In genomic region chr4:14435419-14435818, GRCm38 (mm10) we compare ENCODE assay signal across 11 mouse cellular contexts.
DNase-seq lines count a peak whose midpoint lies in the region; ATAC-seq and TF ChIP-seq lines count a peak whose summit lies in the region.
"Had no signal": no experiment of that assay in that cellular context is flagged by ENCODE, and none has a peak within 500 bp of the region (broad histone marks: within the 10 kb centered on the region; RNA-seq: fewer than 3 reads in every experiment).

No protein-coding gene starts in this region.

- whole genome bisulfite sequencing in neural tube, embryonic 12.5 days: 18% methylated on average over 3 of the region's 3 CpGs
- 10% methylated on average over 3 of the region's 3 CpGs for WGBS in hindbrain, postnatal 0 days

- ATAC-seq in neural tube, embryonic 12.5 days (ENCODE audit: low FRiP score, low read depth): peak; percentile 50; the same call in 1 of the 2 replicates
- peak; percentile 69; the same call in 1 of the 2 replicates for ATAC-seq in hindbrain, postnatal 0 days

- no peak overlapping the region for H3K27ac ChIP-seq in neural tube, embryonic 12.5 days
- H3K27ac ChIP-seq in hindbrain, postnatal 0 days: no peak overlapping the region
- H3K27ac ChIP-seq: limb, embryonic 12.5 days; stomach, embryonic 15.5 days had no signal

- peak; percentile 71 for TF ChIP-seq CTCF in hindbrain, postnatal 0 days (IDR thresholded peaks at IDR 0.05; ENCODE audit: low read depth)

- DNase-seq in frontal cortex, postnatal 36 days (ENCODE audit: low spot score in 2 of 2): peak; percentile 14 to 42
- DNase-seq in frontal cortex, postnatal 25 days (ENCODE audit: low spot score in 2 of 2): no peak
- no peak for DNase-seq in neural tube, embryonic 10.5 days (ENCODE audit: extremely low spot score, low spot score)
- DNase-seq in hindbrain, postnatal 0 days (ENCODE audit: low spot score): peak; percentile 87
- DNase-seq in telencephalon, adult 2 months (ENCODE audit: low read depth, low spot score): peak; percentile 49
- no peak for DNase-seq in T-cell, adult 2 months (ENCODE audit: low spot score)
- no peak for DNase-seq in heart, postnatal 14 days

- H3K4me3 ChIP-seq in neural tube, embryonic 12.5 days: no peak overlapping the region
- no peak overlapping the region for H3K4me3 ChIP-seq in hindbrain, postnatal 0 days (ENCODE audit: low read length)
- H3K4me3 ChIP-seq: limb, embryonic 12.5 days; stomach, embryonic 15.5 days had no signal

- intact Hi-C loops in heart, postnatal 14 days (cut with DNase I): loop anchor here (5.0 to 10.0 kb wide), 3 partner anchors 571 to 1341 kb away; no protein-coding TSS in a partner anchor

- no peaks in the 10 kb centered on the region for H3K9me3 ChIP-seq in neural tube, embryonic 12.5 days
- no peaks in the 10 kb centered on the region for H3K9me3 ChIP-seq in hindbrain, postnatal 0 days (ENCODE audit: low read length)
- H3K9me3 ChIP-seq: G1E; limb, embryonic 12.5 days; stomach, embryonic 15.5 days had no signal

- no peaks in the 10 kb centered on the region for H3K27me3 ChIP-seq in neural tube, embryonic 12.5 days (replicated peaks)
- H3K27me3 ChIP-seq in hindbrain, postnatal 0 days (ENCODE audit: insufficient read depth, low read length): no peaks in the 10 kb centered on the region
- H3K27me3 ChIP-seq: limb, embryonic 12.5 days; stomach, embryonic 15.5 days had no signal

- H3K4me1 ChIP-seq in neural tube, embryonic 12.5 days: no peaks in the 10 kb centered on the region
- no peaks in the 10 kb centered on the region for H3K4me1 ChIP-seq in hindbrain, postnatal 0 days (ENCODE audit: insufficient read depth, low read length)
- H3K4me1 ChIP-seq: limb, embryonic 12.5 days; stomach, embryonic 15.5 days had no signal

- no peak overlapping the region for H3K4me2 ChIP-seq in neural tube, embryonic 12.5 days (replicated peaks)
- H3K4me2 ChIP-seq in hindbrain, postnatal 0 days (ENCODE audit: low read depth, low read length): peak overlapping the region; percentile 40
- H3K4me2 ChIP-seq: limb, embryonic 12.5 days; stomach, embryonic 15.5 days had no signal

- no peaks in the 10 kb centered on the region for H3K36me3 ChIP-seq in neural tube, embryonic 12.5 days
- H3K36me3 ChIP-seq in hindbrain, postnatal 0 days (ENCODE audit: insufficient read depth, low read length): no peaks in the 10 kb centered on the region
- H3K36me3 ChIP-seq: G1E; limb, embryonic 12.5 days; stomach, embryonic 15.5 days had no signal

- no peak overlapping the region for H3K9ac ChIP-seq in neural tube, embryonic 12.5 days
- no peak overlapping the region for H3K9ac ChIP-seq in hindbrain, postnatal 0 days (replicated peaks; ENCODE audit: low read length)
- H3K9ac ChIP-seq: limb, embryonic 12.5 days; stomach, embryonic 15.5 days had no signal

Comparison
In these comparisons a context has a peak if more than half of its experiments do, and no peak if none do; other contexts are left out.
1. DNase-seq: peak in frontal cortex, postnatal 36 days (2 of 2), hindbrain, postnatal 0 days (single experiment) and telencephalon, adult 2 months (single experiment); none in frontal cortex, postnatal 25 days (0 of 2), neural tube, embryonic 10.5 days (single experiment), T-cell, adult 2 months (single experiment) and heart, postnatal 14 days (0 of 2).